Mouse (Mus musculus) midbrain, embryonic 10.5 days (tissue): ENCODE measurements around the gene Gm20388. TPM values are rescaled to one million over a fixed set of nuclear protein-coding genes. Genes with fewer than 3 reads are reported as not detected.

Experiments used
- DNase-seq: peaks from one replicate; pipeline ENCODE4 v3.0.0-alpha.2; 2017; ENCODE audit warnings: low spot score
- H3K27ac ChIP-seq: fragments of 300-500 bp; sonication (generic); replicated peaks from 2 replicates; pipeline ENCODE4 v1.5.1; 2016; ENCODE audit warnings: mild to moderate bottlenecking
- H3K27me3 ChIP-seq: fragments of 300-500 bp; sonication (generic); 2 replicates; pipeline ENCODE4 v1.6.1; 2016; ENCODE audit warnings: low read depth, mild to moderate bottlenecking; ENCODE audit not compliant: poor library complexity, severe bottlenecking
- H3K36me3 ChIP-seq: fragments of 300-500 bp; sonication (generic); 2 replicates; pipeline ENCODE4 v1.6.1; 2016; ENCODE audit warnings: mild to moderate bottlenecking, moderate library complexity
- H3K4me1 ChIP-seq: fragments of 300-500 bp; sonication (generic); 2 replicates; pipeline ENCODE4 v1.6.1; 2016
- H3K4me3 ChIP-seq: fragments of 300-500 bp; sonication (generic); 2 replicates; pipeline ENCODE4 v1.5.1; 2016; ENCODE audit warnings: mild to moderate bottlenecking, moderate library complexity
- H3K9me3 ChIP-seq: fragments of 300-500 bp; sonication (generic); replicated peaks from 2 replicates; pipeline ENCODE4 v1.6.1; 2016; ENCODE audit warnings: mild to moderate bottlenecking
- WGBS: fragments of 180-500 bp; shearing (Covaris S2); methylation state at CpG from one replicate; pipeline ENCODE4 v1.1.7; 2016; 5-methylcytosine and 5-hydroxymethylcytosine counted together
- polyA plus RNA-seq: library from polyadenylated mRNA; unstranded; fragments of >200 nt; fragmentation: Nextera tagmentation; extraction: Ambion mirVana; gene quantifications from 2 replicates; pipeline ENCODE4 v1.2.1, GENCODE M21; 2016

Gm20388 gene
- polyA plus RNA-seq, 1 experiment from 2014 or later: 7.1 TPM

DNA sequence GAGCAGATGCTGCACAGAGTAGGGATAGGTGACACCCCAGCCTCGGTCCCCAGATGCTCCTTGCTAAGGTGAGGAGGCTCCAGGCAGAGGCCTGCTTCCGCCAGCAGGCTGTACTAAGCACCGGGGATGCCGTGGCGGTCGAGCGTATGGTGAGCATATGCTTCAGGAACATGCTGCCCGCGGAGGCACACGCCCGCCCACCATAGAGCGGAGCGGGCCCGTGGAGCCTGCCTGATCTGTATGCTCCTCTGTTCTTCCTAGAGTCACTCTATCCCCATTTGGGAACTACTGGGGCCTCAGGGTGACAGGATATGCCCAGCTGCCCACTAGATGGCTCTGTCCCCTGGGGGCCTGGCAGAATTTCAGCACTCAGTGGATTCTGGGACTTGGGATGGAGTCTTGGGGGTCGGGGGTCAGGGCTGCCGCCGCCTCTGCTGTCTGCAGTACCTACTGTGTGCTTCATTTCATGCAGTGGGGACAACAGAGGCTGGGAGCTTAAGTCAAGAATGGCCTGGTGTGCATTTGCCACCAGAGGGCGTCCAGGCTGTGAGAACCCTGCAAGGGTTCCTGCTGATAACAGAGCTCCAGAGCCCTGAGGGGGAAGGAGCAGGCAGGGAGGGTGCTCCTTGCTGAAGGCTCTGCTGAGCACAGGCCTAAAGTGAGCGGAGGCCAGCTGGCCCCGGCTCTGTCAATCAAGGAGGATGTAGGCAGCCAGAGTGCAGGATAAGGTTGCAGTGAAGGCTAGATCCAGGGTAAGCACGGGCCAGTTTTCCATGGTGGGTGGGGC lies 377.7 kb downstream of the Gm20388 start:
- H3K27me3 ChIP-seq: peaks cover 44% of the 10 kb centered on the region
- H3K27ac ChIP-seq: peak overlapping the region; percentile 84
- DNase-seq: peak; percentile 64
- H3K9me3 ChIP-seq: no peaks in the 10 kb centered on the region
- H3K36me3 ChIP-seq: no peaks in the 10 kb centered on the region
- H3K4me3 ChIP-seq: no peak overlapping the region
- H3K4me1 ChIP-seq: peaks cover 93% of the 10 kb centered on the region
- WGBS: 45% methylated on average over 21 of the region's 21 CpGs

DNA sequence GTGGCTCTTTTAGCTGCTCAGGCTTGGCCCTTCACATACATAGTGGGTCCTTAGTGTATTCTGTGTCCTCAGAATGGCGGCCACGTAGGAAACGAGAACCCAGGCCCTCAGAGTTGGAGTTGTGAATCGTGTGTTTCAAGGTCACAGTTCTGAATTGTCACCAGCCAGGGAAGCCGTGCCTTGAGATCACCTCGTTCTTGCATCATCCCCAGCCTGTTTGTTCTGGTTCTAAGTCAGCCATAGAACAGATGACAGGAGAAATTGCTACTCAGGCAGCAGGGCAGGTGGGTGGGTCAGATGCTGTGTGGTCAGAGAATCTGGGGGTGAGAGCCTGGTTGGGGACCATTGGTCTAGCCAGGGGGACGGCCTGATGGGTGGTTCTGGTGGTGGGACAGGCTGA lies 378.6 kb downstream of the Gm20388 start:
- H3K36me3 ChIP-seq: no peaks in the 10 kb centered on the region
- H3K4me3 ChIP-seq: no peak overlapping the region
- peaks cover 38% of the 10 kb centered on the region for H3K27me3 ChIP-seq
- H3K27ac ChIP-seq: peak overlapping the region; percentile 84
- DNase-seq: no peak
- peaks cover 93% of the 10 kb centered on the region for H3K4me1 ChIP-seq
- 86% methylated on average over 7 of the region's 7 CpGs for WGBS
- no peaks in the 10 kb centered on the region for H3K9me3 ChIP-seq

DNA sequence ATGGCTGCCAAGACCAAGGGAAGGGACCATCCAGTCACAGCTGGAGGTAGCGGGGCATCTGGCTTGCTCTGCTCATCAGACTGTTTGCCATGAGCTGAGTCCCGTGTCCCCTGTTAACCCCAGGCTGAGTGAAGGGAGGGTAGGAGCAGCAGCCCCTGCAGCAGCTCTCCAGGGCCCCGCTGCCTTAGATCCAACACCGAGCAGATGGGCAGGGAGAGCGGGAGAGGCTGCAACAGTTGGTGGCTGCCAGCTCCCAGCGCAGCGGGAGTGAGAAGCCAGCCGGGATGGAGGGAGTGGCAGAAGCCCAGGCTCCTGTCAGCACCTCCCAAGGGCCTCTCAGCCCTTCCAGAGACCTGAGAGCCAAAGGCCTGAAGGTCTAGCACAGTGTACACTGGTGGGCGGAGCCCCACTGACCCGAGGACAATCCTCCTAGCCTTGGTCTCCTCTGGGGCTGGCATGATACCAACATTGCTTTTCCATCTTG lies 379.1 kb downstream of the Gm20388 start:
- Histone ChIP-seq H3K36me3 (no peaks in the 10 kb centered on the region), H3K27ac (peak overlapping the region; percentile 84), H3K4me3 (no peak overlapping the region), H3K4me1 (peaks cover 93% of the 10 kb centered on the region), H3K9me3 (no peaks in the 10 kb centered on the region), H3K27me3 (peaks cover 37% of the 10 kb centered on the region)
- DNase-seq: no peak
- 60% methylated on average over 10 of the region's 10 CpGs for WGBS

DNA sequence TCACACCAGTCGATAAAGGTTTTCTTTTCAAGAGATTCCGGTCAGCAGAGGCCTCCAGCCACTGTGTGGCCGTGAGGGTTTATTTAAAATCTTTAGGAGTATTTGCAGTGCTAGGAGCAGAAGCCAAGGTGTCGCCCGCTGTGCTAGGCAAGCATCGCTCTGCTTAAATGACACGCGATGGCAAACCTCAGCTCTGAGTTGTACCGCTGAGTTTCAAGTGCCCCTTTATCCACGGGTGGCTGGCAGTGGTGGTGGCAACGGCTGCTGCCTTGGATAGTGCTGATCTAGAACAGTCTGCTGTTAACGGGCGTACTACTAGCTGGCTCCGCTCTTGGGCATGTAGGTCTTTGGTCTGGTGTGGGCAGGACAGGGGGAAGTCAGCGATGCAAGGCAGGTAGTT lies 380.0 kb downstream of the Gm20388 start:
- peaks cover 93% of the 10 kb centered on the region for H3K4me1 ChIP-seq

DNA sequence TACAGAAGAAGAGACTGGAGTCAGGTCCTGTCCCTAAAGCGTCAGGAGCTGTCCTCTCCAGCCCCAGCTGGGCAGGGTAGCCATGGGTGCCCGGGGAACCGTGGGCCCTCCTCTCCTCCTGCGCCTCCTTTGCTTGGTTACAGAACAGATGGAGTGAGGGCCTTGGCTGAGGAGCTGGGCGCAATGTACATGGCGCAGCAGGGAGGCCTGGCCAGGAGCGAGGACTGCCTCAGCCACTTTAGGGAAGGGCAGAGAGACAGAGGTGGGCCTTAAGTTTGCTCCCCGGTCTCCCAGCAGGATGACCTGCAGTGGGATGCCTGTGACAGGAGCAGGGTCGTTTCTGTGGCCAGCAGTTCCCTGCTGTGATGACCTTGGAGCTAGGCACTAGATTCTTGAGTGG lies 381.0 kb downstream of the Gm20388 start:
- Histone ChIP-seq H3K36me3 (no peaks in the 10 kb centered on the region), H3K4me3 (no peak overlapping the region), H3K27me3 (peaks cover 33% of the 10 kb centered on the region), H3K9me3 (no peaks in the 10 kb centered on the region), H3K27ac (peak overlapping the region; percentile 89), H3K4me1 (peaks cover 93% of the 10 kb centered on the region)
- DNase-seq: no peak
- 88% methylated on average over 9 of the region's 9 CpGs for whole genome bisulfite sequencing

More for the DNA sequence above, 380.0 kb downstream of the Gm20388 start:
- 73% methylated on average over 15 of the region's 15 CpGs for WGBS
- H3K9me3 ChIP-seq: no peaks in the 10 kb centered on the region
- peaks cover 39% of the 10 kb centered on the region for H3K27me3 ChIP-seq
- H3K36me3 ChIP-seq: no peaks in the 10 kb centered on the region
- no peak overlapping the region for H3K4me3 ChIP-seq
- DNase-seq: no peak
- peak overlapping the region; percentile 84 for H3K27ac ChIP-seq

DNA sequence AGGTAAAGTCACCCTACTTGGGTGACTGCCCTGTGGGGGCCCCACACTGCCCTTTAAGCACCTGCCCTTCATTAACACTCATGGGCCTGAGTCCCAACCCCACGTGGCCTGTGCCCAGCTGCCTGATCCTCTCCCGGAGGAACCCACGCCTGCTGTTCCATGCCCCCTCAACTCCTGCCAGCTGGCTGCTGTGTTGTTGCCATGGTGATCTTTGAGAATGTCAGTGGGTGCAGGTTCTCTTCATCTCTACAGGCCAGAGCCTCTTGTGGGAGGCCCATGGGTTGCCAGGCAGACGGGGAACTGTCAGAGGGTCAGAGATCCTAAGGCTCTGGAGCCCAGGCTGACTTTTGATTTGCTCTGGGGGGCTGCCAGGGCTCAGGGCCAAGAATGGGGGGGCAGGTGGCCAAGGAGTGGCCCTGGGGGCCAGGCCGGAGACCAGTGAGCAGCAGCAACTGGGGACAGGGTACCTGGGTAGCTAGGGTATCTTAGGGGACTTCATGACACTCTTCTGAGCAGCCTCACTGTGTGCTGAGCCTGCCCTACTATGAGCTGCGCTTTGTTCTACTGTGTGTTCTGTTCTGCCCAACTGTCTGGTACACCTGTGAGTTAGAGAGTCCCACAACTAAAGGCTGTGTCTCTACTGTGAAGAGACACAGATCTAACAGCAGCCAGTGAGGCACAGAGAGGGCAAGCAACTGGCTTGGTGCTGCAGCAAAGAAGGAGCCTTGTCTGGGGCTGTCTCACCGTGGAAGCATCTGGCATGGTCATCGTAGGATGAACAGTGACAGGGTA lies 381.9 kb downstream of the Gm20388 start:
- H3K27ac ChIP-seq: peak overlapping the region; percentile 89
- WGBS: 52% methylated on average over 8 of the region's 8 CpGs

DNA sequence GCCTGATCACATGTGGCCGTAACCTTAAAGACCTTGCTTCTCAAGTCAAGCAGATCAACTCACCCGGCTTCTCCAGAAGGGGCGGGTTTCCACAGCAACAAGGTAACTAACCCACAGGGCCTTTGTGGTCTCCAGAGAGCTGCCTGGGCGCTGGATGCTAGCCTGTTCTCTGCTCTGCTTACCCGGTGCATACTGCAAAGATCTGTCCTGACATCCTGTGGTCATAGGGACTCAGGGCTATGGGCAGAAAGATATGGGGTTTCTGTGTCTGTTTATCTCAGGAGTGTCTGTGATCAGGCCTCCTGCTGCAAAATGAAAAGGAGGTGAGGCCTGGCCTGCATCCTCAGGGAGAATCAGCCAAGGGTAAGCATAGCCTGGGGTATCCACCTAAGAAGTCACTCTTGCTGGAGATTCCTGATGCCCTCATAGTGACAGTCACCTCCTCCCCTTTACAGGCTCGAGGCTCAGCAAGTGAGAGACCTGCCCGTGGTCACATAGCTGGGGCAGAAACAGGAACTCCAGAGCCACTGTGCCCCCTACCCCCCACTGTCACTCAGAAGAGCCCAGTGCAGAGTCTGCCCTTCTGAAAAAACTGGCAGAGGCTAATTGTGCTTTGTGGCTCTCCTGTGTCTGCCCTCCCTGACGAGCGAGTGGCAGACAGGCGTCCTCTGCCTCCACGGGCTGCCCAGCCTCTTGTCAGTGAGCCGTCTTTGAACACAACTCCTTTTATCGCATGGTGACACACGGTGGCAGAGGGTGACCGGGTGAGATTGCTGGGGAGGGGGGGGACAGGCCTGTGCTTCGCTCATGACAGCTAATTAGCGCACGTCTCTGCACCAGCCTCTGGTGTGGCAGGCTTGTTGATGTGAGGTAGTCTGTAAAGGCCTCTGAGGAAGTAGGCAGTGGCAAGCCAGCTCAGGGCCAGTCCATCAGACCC lies 383.0 kb downstream of the Gm20388 start:
- Histone ChIP-seq H3K4me3 (peak overlapping the region; percentile 12; the same call in 1 of the 2 replicates), H3K36me3 (no peaks in the 10 kb centered on the region), H3K27ac (peak overlapping the region; percentile 89), H3K27me3 (peaks cover 32% of the 10 kb centered on the region), H3K9me3 (no peaks in the 10 kb centered on the region), H3K4me1 (peaks cover 100% of the 10 kb centered on the region)
- DNase-seq: no peak
- 28% methylated on average over 18 of the region's 18 CpGs for WGBS

More for the DNA sequence above, 381.9 kb downstream of the Gm20388 start:
- no peaks in the 10 kb centered on the region for H3K9me3 ChIP-seq
- no peaks in the 10 kb centered on the region for H3K36me3 ChIP-seq
- DNase-seq: no peak
- peaks cover 100% of the 10 kb centered on the region for H3K4me1 ChIP-seq
- peaks cover 32% of the 10 kb centered on the region for H3K27me3 ChIP-seq
- H3K4me3 ChIP-seq: peak overlapping the region; percentile 9; the same call in 1 of the 2 replicates

DNA sequence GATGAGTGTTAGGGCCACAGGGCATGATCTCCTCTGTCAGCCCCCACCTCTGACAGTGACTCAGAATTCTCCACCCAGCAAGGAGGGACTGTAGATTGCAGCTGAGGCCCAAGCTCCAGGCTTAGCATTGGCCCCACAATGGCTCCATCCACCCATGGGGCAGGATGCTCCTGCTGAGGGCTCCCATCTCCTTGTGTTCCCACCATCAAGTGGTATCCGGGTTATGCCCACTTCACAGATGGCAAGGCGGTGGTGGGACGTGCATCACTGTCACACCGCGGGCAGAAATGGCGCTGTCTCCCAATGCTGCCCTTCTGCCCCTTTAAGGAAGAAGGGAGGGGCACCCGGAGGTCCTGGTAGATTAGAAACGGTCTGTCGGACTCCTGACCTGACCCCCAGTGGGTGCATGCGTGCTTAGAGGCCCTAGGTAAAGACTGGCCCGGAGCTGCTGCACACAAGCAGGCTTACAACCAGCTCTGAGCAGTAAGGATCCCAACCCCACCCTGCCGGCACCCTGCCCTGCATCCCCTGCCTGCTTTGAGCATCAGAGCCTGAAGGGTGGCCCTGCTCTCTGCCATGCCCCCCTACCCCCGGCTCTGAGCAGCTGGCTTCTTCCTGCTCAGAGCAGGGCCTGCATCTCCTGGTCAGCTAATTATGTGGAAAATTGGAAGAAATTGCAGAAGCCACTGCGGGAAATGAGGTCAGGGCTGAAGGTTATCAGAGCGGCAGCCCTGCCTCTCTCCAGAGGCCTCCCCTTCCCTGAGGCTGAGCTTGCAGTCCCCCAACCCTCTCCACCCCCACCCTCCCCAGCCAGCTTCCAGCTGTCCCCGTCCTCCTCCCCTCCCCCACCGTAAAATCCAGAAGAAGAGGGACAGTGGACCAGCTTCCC lies 384.6 kb downstream of the Gm20388 start:
- H3K4me1 ChIP-seq: peaks cover 97% of the 10 kb centered on the region
- peak overlapping the region; percentile 30 for H3K4me3 ChIP-seq
- 14% methylated on average over 16 of the region's 17 CpGs for WGBS
- H3K27ac ChIP-seq: peak overlapping the region; percentile 89
- DNase-seq: peak; percentile 74
- peaks cover 30% of the 10 kb centered on the region for H3K27me3 ChIP-seq
- no peaks in the 10 kb centered on the region for H3K36me3 ChIP-seq
- H3K9me3 ChIP-seq: no peaks in the 10 kb centered on the region

DNA sequence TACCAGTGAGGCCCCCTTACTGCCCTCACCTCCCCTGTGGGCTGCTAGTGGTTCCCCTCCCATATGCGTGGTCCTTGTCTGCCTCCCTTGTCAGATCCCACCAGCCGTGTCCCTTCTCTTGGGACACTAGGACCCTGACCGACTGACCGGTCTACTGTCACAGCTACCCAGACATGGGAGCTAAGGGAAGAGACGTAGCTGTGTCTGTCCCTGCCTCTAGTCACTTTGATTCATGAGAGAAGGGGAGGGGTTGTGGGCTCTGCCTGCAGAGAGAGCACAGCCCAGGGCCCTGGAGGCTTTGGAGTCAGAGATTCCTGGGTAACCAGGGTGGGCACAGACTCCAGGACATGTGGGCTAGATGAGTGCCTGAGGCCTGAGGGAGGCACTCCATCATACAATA lies 386.4 kb downstream of the Gm20388 start:
- no peak for DNase-seq
- no peak overlapping the region for H3K4me3 ChIP-seq
- peaks cover 33% of the 10 kb centered on the region for H3K27me3 ChIP-seq
- peaks cover 91% of the 10 kb centered on the region for H3K4me1 ChIP-seq
- no peaks in the 10 kb centered on the region for H3K9me3 ChIP-seq
- no peaks in the 10 kb centered on the region for H3K36me3 ChIP-seq
- 33% methylated on average over 5 of the region's 5 CpGs for WGBS
- H3K27ac ChIP-seq: peak overlapping the region; percentile 89

DNA sequence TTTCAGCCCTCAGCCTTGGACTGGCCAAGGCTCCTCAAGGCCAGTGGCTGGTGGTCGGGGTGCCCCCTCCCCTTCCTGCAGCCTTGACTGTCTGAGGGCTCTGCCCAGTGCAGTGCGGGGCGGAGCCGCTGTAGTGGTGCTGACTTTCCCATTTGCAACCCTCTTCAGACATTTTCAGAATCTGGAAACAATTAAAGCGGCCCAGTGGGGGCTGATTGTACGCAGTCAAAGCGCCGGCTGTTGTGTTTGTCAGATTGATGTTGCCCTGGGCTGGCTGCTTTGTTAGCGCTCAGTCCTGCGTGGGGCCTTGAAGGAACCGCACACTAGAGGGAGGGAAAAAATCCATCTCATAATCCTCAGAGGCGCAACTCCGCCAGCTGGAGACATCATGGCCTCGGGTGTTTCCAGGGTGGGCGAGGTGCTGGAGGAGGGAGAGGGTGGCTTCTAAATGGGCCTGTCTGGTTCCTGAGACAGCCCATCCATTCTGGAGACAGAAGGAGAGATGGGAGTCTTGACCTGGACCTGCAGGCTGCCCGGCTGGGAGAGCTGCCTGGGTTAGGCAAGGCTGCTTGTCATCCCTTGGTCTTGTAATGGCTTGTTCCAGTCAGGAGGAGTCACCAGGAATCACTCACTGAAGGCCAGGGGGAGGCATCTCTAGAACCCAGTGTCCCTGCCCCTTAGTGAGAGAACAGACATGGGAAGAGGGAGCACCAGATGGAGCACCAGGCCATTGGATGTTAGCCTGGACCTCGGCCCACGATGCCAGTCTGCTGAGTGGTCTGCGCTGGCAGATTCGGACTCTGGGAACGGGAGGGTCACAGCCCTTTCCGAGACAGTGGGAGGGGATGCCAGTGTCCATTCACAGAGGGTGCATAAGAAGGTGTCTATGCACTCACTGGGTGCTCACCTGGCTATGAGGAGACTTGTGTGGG lies 388.2 kb downstream of the Gm20388 start:
- Histone ChIP-seq H3K27ac (peak overlapping the region; percentile 85), H3K27me3 (peaks cover 51% of the 10 kb centered on the region), H3K9me3 (no peaks in the 10 kb centered on the region), H3K4me3 (peak overlapping the region; percentile 27), H3K36me3 (no peaks in the 10 kb centered on the region), H3K4me1 (peaks cover 89% of the 10 kb centered on the region)
- WGBS: 31% methylated on average over 22 of the region's 22 CpGs
- DNase-seq: peak; percentile 65
